Mouse (Mus musculus): Measurements from ENCODE around the gene Arfgap1.

Arfgap1 gene

GRCm38 (mm10) chr2:180967010-180967763 lies at the start of gene Arfgap1:
Gene Arfgap1 (plus strand): TSS chr2:180967225.
- peak; percentile 93 to 95 for DNase-seq

- peak in 1 of 2 experiments; percentile 8 for DNase-seq
Measured at GRCm38 (mm10) chr2:180919913-180920809, 46.9 kb upstream of the Arfgap1 start.

GRCm38 (mm10) chr2:180920810-180921400 lies 46.1 kb upstream of the Arfgap1 start, which contains the start of gene Ythdf1:
Gene Ythdf1 (minus strand): TSS chr2:180920949.
- DNase-seq: peak; percentile 99

- no peak for DNase-seq
Measured at GRCm38 (mm10) chr2:180922739-180923138, 44.3 kb upstream of the Arfgap1 start.

- peak; percentile 83 to 84 for DNase-seq
Measured at GRCm38 (mm10) chr2:180925176-180925575, 41.8 kb upstream of the Arfgap1 start.

GRCm38 (mm10) chr2:180928723-180929122 lies 38.3 kb upstream of the Arfgap1 start, which contains the start of gene Birc7:
Gene Birc7 (plus strand): TSS chr2:180929023.
- DNase-seq: no peak

GRCm38 (mm10) chr2:180932418-180932817 lies 34.6 kb upstream of the Arfgap1 start:
- DNase-seq: no peak

- no peak for DNase-seq
Measured at GRCm38 (mm10) chr2:180940187-180940586, 26.8 kb upstream of the Arfgap1 start.

- DNase-seq: no peak
Measured at GRCm38 (mm10) chr2:180941869-180942268, 25.2 kb upstream of the Arfgap1 start.

GRCm38 (mm10) chr2:180949947-180950346 lies 17.1 kb upstream of the Arfgap1 start:
- no peak for DNase-seq

GRCm38 (mm10) chr2:180952731-180953171 lies 14.3 kb upstream of the Arfgap1 start:
- peak; percentile 39 to 51 for DNase-seq

- DNase-seq: peak in 1 of 2 experiments; percentile 4
Measured at GRCm38 (mm10) chr2:180953638-180954037, 13.4 kb upstream of the Arfgap1 start.

- DNase-seq: peak; percentile 78 to 84
Measured at GRCm38 (mm10) chr2:180954061-180955047, 12.7 kb upstream of the Arfgap1 start, which contains the start of gene Nkain4. Gene Nkain4 (minus strand): TSS chr2:180954699.

GRCm38 (mm10) chr2:180959605-180960004 lies 7.4 kb upstream of the Arfgap1 start:
- no peak for DNase-seq

GRCm38 (mm10) chr2:180960187-180960586 lies 6.8 kb upstream of the Arfgap1 start:
- DNase-seq: no peak

- DNase-seq: no peak
Measured at GRCm38 (mm10) chr2:180962616-180963308, 4.3 kb upstream of the Arfgap1 start.

- peak; percentile 85 to 89 for DNase-seq
Measured at GRCm38 (mm10) chr2:180963956-180964355, 3.1 kb upstream of the Arfgap1 start.

- DNase-seq: peak in 1 of 2 experiments; percentile 51
Measured at GRCm38 (mm10) chr2:180966092-180966882, 738 bp upstream of the Arfgap1 start.

- no peak for DNase-seq
Measured at GRCm38 (mm10) chr2:180981133-180981532, 14.1 kb downstream of the Arfgap1 start.

GRCm38 (mm10) chr2:180985635-180986034 lies 18.6 kb downstream of the Arfgap1 start:
- no peak for DNase-seq
